Mouse (Mus musculus) Patski (cell line): Measurements from ENCODE around the gene Tarbp1. TPM values are rescaled to one million over a fixed set of nuclear protein-coding genes. Genes with fewer than 3 reads are reported as not detected.

Experiments used
- ATAC-seq: fragments of 100-300 bp; one replicate; pipeline ENCODE4 v1.8.0; 2021
- CTCF ChIA-PET: fragments of 350-600 bp; sonication (Branson Sonifier 250); formaldehyde crosslinking; loops from one replicate; lab custom pipeline; 2022; ENCODE audit warnings: inconsistent platforms; lab: Charles Lee
- POLR2A ChIA-PET: fragments of 350-600 bp; sonication (Branson Sonifier 250); formaldehyde crosslinking; loops from one replicate; lab custom pipeline; 2022; ENCODE audit warnings: antibody characterized with exemption, inconsistent platforms; lab: Charles Lee
- DNase-seq: peaks from one replicate; pipeline ENCODE4 v3.0.0-alpha.2; 2011; ENCODE audit warnings: low read depth, low spot score
- H3K27me3 ChIP-seq: fragments of 371-371 bp; one replicate; pipeline ENCODE4 v1.5.1; 2021
- CTCF ChIP-seq: fragments of 100-300 bp; IDR thresholded peaks from one replicate; pipeline ENCODE4 v1.5.1; 2021
- in situ Hi-C: fragments of 300-500 bp; cut with MboI; formaldehyde crosslinking; loops from 3 replicates; pipeline ENCODE4 v1.11.1; 2018; ENCODE audit warnings: low pct_unique_long_range_greater_than_20kb, mixed read lengths
- polyA plus RNA-seq: library from polyadenylated mRNA; unstranded; gene quantifications from one replicate; pipeline ENCODE4 v1.2.3, GENCODE M21; 2021

Tarbp1 gene
- polyA plus RNA-seq, 1 experiment from 2014 or later: 8.7 TPM

- H3K27me3 ChIP-seq: no peaks in the 10 kb centered on the region
- CTCF ChIA-PET: interaction anchor here (1.1 to 4.3 kb wide), 12 partner anchors 8 to 115 kb away, joined by 3 to 23 read pairs (median 4); partner anchors contain the start of gene Slc35f3
- in situ Hi-C loops: no loop called here
- ATAC-seq: no peak
- DNase-seq: no peak
- POLR2A ChIA-PET: interaction anchor here (1.1 kb wide), 1 partner anchor 116 kb away, joined by 3 read pairs; no protein-coding TSS in a partner anchor
- TF ChIP-seq CTCF: no peak
Measured at GRCm38 (mm10) chr8:126382216-126382615, 92.6 kb downstream of the Tarbp1 start.

- ATAC-seq (no peak), DNase-seq (no peak)
- ChIA-PET CTCF (interaction anchor here (0.9 to 3.2 kb wide), 5 partner anchors 9 to 84 kb away, joined by 3 to 10 read pairs (median 4); no protein-coding TSS in a partner anchor), POLR2A (no interaction called here)
- H3K27me3 ChIP-seq: no peaks in the 10 kb centered on the region
- in situ Hi-C loops: no loop called here
- TF ChIP-seq CTCF: no peak
Measured at GRCm38 (mm10) chr8:126381299-126381698, 93.6 kb downstream of the Tarbp1 start.

GRCm38 (mm10) chr8:126380141-126380540 is 94.7 kb downstream of the Tarbp1 start:
- no peak for TF ChIP-seq CTCF
- in situ Hi-C loops: no loop called here
- ATAC-seq: no peak
- ChIA-PET POLR2A (interaction anchor here (0.8 kb wide), 1 partner anchor 10 kb away, joined by 3 read pairs; no protein-coding TSS in a partner anchor), CTCF (interaction anchor here (1.6 kb wide), 1 partner anchor 10 kb away, joined by 4 read pairs; no protein-coding TSS in a partner anchor)
- H3K27me3 ChIP-seq: no peaks in the 10 kb centered on the region
- no peak for DNase-seq

GRCm38 (mm10) chr8:126379580-126379979 is 95.3 kb downstream of the Tarbp1 start:
- ATAC-seq: no peak
- ChIA-PET POLR2A (interaction anchor here (0.8 kb wide), 1 partner anchor 10 kb away, joined by 3 read pairs; no protein-coding TSS in a partner anchor), CTCF (interaction anchor here (0.8 to 1.6 kb wide), 2 partner anchors 9 to 26 kb away, joined by 3 to 4 read pairs; no protein-coding TSS in a partner anchor)
- no peak for TF ChIP-seq CTCF
- no peak for DNase-seq
- H3K27me3 ChIP-seq: no peaks in the 10 kb centered on the region
- in situ Hi-C loops: no loop called here

Other genes starting within 250 kb of the Tarbp1 start
- 24.4 TPM for gene Slc35f3, start 176.5 kb downstream of the Tarbp1 start, polyA plus RNA-seq
- 53.8 TPM for gene Coa6, start 52.5 kb downstream of the Tarbp1 start, polyA plus RNA-seq
- 61.2 TPM for gene Irf2bp2, start 118.9 kb upstream of the Tarbp1 start, polyA plus RNA-seq